Mouse (Mus musculus): ENCODE measurements around the gene Sctr.

Sctr gene

GRCm38 (mm10) chr1:120006844-120007790, at the start of gene Sctr:
Gene Sctr (plus strand): TSS chr1:120006894.
- no peak for DNase-seq

GRCm38 (mm10) chr1:119957716-119958222, 48.9 kb upstream of the Sctr start:
- DNase-seq: no peak

GRCm38 (mm10) chr1:119959464-119959863, 47.2 kb upstream of the Sctr start:
- DNase-seq: no peak

- DNase-seq: no peak
Observed at GRCm38 (mm10) chr1:119959920-119960319, 46.8 kb upstream of the Sctr start.

GRCm38 (mm10) chr1:119965804-119966514, 40.7 kb upstream of the Sctr start:
- no peak for DNase-seq

- no peak for DNase-seq
Observed at GRCm38 (mm10) chr1:119973117-119973516, 33.6 kb upstream of the Sctr start.

- DNase-seq: no peak
Observed at GRCm38 (mm10) chr1:119975141-119975540, 31.6 kb upstream of the Sctr start.

GRCm38 (mm10) chr1:119986555-119986954, 20.1 kb upstream of the Sctr start:
- no peak for DNase-seq

GRCm38 (mm10) chr1:119996798-119997581, 9.7 kb upstream of the Sctr start, which contains the start of gene Cfap221:
Gene Cfap221 (minus strand): TSS chr1:119997234.
- DNase-seq: peak; percentile 66

- DNase-seq: no peak
Observed at GRCm38 (mm10) chr1:119997644-119998043, 9.1 kb upstream of the Sctr start.

- no peak for DNase-seq
Observed at GRCm38 (mm10) chr1:120007851-120008588, 1.3 kb downstream of the Sctr start.

GRCm38 (mm10) chr1:120012638-120013037, 5.9 kb downstream of the Sctr start:
- no peak for DNase-seq

GRCm38 (mm10) chr1:120013111-120013510, 6.4 kb downstream of the Sctr start:
- peak; percentile 64 for DNase-seq

GRCm38 (mm10) chr1:120016240-120016639, 9.5 kb downstream of the Sctr start:
- DNase-seq: no peak

GRCm38 (mm10) chr1:120018900-120019299, 12.2 kb downstream of the Sctr start:
- DNase-seq: no peak

GRCm38 (mm10) chr1:120019428-120019827, 12.7 kb downstream of the Sctr start:
- DNase-seq: no peak

- DNase-seq: no peak
Observed at GRCm38 (mm10) chr1:120020322-120020897, 13.7 kb downstream of the Sctr start.

GRCm38 (mm10) chr1:120021951-120022350, 15.3 kb downstream of the Sctr start:
- DNase-seq: peak; percentile 16

GRCm38 (mm10) chr1:120024331-120025049, 17.8 kb downstream of the Sctr start:
- no peak for DNase-seq

GRCm38 (mm10) chr1:120025050-120025439, 18.4 kb downstream of the Sctr start:
- no peak for DNase-seq

GRCm38 (mm10) chr1:120027693-120028092, 21.0 kb downstream of the Sctr start:
- DNase-seq: no peak
